Mouse (Mus musculus): ENCODE results near the gene Nodal.

- TF ChIP-seq CTCF (IDR thresholded peaks at IDR 0.05; ENCODE audit: borderline replicate concordance, insufficient read depth, low read depth, low read length) (no peak), POLR2A (IDR thresholded peaks at IDR 0.05; ENCODE audit: borderline replicate concordance, insufficient read depth, low read length) (no peak)
These were observed 28.8 kb upstream of the Nodal start for GRCm38 (mm10) chr10:61389020-61389419.
